Mouse (Mus musculus): ENCODE results near the gene Rabl3.

The Rabl3 gene

DNA sequence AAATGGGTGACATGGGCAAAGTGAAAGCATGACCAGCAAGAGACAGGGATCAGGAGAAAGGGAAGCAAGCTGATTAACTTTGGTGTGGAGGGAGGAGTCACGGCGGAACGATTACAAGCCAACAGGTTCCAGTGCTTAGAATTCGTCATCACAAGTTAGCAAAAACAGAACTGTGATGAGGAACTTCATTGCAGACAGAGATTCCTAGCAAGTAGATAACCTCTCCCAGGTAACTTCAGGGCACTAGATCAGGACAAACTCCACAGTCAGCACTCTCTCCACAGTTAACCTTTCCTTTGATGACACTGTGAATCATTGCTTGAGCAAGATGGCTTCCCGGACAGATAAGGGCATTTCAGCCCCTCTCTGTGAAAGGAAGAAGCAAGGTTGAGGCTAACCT is 57.7 kb downstream of the Rabl3 start:
- no peak for DNase-seq (ENCODE audit: low spot score)

DNA sequence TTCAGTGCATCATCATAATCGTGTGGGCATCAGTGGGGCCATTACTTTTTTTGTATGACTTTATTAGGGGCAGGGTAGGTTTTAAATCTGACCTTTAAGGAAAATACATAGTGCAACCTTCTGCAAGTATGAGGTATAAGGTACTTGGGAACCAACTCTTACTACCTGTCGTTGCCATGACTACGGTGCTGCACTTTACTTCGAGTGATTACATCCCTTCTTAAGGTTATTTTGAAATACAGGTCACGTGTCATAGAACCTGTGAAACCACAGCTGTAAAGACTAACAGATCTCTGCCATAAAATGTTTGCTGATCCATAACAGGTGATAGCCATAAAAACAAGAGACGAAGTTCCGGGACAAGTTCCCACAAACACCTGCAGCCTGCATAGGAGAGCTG is 58.8 kb downstream of the Rabl3 start:
- DNase-seq (ENCODE audit: low spot score) = no peak

GRCm38 (mm10) chr16:37599326-37599725 is 59.6 kb downstream of the Rabl3 start:
- DNase-seq (ENCODE audit: low spot score) = no peak

- DNase-seq (ENCODE audit: low spot score) = no peak
Measured at GRCm38 (mm10) chr16:37603431-37603830, 63.7 kb downstream of the Rabl3 start.

DNA sequence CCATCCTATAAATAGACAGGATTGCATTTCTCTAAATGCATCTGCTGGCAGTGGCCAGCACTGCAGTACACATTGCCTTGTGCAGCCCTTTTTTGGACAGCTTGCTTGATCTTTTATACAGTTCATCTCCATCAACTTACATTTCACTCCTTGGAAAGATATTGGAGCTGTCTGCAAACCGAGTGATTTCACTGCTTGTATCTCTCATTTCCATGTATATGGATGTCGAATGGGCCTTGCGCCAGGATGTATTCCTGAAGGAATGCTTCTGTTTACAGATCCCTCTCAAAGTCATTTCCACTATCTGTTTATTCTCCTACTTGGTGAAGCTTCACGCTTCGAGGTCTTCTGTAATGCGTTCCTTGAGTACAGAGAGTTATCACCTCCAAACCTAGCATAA is 64.6 kb downstream of the Rabl3 start:
- DNase-seq (ENCODE audit: low spot score) = no peak

- no peak for DNase-seq (ENCODE audit: low spot score)
Measured at GRCm38 (mm10) chr16:37610333-37610732, 70.6 kb downstream of the Rabl3 start.

- DNase-seq (ENCODE audit: low spot score) = no peak
Measured at GRCm38 (mm10) chr16:37611072-37611471, 71.4 kb downstream of the Rabl3 start.

GRCm38 (mm10) chr16:37612013-37612412 is 72.3 kb downstream of the Rabl3 start:
- DNase-seq (ENCODE audit: low spot score) = no peak

DNA sequence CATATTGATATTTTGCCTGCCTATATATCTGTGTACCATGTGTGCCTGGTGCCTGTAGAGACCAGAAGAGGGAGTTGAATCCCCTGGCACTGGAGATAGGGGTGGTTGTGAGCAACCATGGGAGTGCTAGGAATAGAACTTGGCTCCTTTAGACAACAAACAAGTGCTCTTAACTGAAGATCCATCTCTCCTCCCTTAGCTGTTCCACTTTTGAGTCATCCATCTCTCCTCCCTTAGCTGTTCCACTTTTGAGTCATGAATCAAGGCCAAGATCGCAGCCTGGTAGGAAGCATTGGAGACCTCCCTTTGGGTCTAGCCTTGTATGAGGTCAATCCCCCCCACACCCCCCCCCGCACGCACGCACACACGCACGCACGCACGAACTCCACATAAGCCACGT is 74.9 kb downstream of the Rabl3 start:
- no peak for DNase-seq (ENCODE audit: low spot score)

- no peak for DNase-seq (ENCODE audit: low spot score)
Measured at GRCm38 (mm10) chr16:37615429-37615828, 75.7 kb downstream of the Rabl3 start.

GRCm38 (mm10) chr16:37616104-37616503 is 76.4 kb downstream of the Rabl3 start:
- DNase-seq (ENCODE audit: low spot score) = no peak

- no peak for DNase-seq (ENCODE audit: low spot score)
Measured at GRCm38 (mm10) chr16:37617695-37618094, 78.0 kb downstream of the Rabl3 start.
